Mouse (Mus musculus): Measurements from ENCODE around the gene Lyrm1. TPM values are rescaled to one million over a fixed set of nuclear protein-coding genes. Genes with fewer than 3 reads are reported as not detected.

The Lyrm1 gene
- polyA plus RNA-seq, 1 experiment from 2014 or later: 11.3 TPM

- H3K27ac ChIP-seq (replicated peaks): peak overlapping the region; percentile 77
- H3K4me1 ChIP-seq: peaks cover 48% of the 10 kb centered on the region
- H3K27me3 ChIP-seq (ENCODE audit: low read depth, poor library complexity, severe bottlenecking): no peaks in the 10 kb centered on the region
- DNase-seq (ENCODE audit: low spot score): no peak
- H3K4me3 ChIP-seq: no peak overlapping the region
- no peaks in the 10 kb centered on the region for H3K9me3 ChIP-seq (replicated peaks)
- 69% methylated on average over 1 of the region's 1 CpGs for WGBS
- H3K36me3 ChIP-seq: peaks cover 23% of the 10 kb centered on the region
Observed at GRCm38 (mm10) chr7:119862167-119862566, 33.5 kb upstream of the Lyrm1 start.

GRCm38 (mm10) chr7:119864500-119864899 lies 31.2 kb upstream of the Lyrm1 start:
- WGBS: 90% methylated on average over 5 of the region's 5 CpGs
- H3K27me3 ChIP-seq (ENCODE audit: low read depth, poor library complexity, severe bottlenecking): no peaks in the 10 kb centered on the region
- no peak for DNase-seq (ENCODE audit: low spot score)
- H3K4me1 ChIP-seq: peaks cover 45% of the 10 kb centered on the region
- no peaks in the 10 kb centered on the region for H3K9me3 ChIP-seq (replicated peaks)
- H3K27ac ChIP-seq (replicated peaks): no peak overlapping the region
- H3K4me3 ChIP-seq: no peak overlapping the region
- H3K36me3 ChIP-seq: peaks cover 11% of the 10 kb centered on the region

GRCm38 (mm10) chr7:119866136-119866535 lies 29.5 kb upstream of the Lyrm1 start:
- Histone ChIP-seq H3K27ac (replicated peaks) (no peak overlapping the region), H3K27me3 (ENCODE audit: low read depth, poor library complexity, severe bottlenecking) (no peaks in the 10 kb centered on the region), H3K36me3 (peaks cover 8% of the 10 kb centered on the region), H3K4me3 (no peak overlapping the region), H3K9me3 (replicated peaks) (no peaks in the 10 kb centered on the region), H3K4me1 (peaks cover 28% of the 10 kb centered on the region)
- DNase-seq (ENCODE audit: low spot score): no peak
- WGBS: 83% methylated on average over 1 of the region's 1 CpGs

- peaks cover 10% of the 10 kb centered on the region for H3K36me3 ChIP-seq
- peaks cover 21% of the 10 kb centered on the region for H3K4me1 ChIP-seq
- no peaks in the 10 kb centered on the region for H3K27me3 ChIP-seq (ENCODE audit: low read depth, poor library complexity, severe bottlenecking)
- no peaks in the 10 kb centered on the region for H3K9me3 ChIP-seq (replicated peaks)
- 89% methylated on average over 4 of the region's 4 CpGs for WGBS
- no peak for DNase-seq (ENCODE audit: low spot score)
- no peak overlapping the region for H3K4me3 ChIP-seq
- H3K27ac ChIP-seq (replicated peaks): no peak overlapping the region
Observed at GRCm38 (mm10) chr7:119872204-119872603, 23.5 kb upstream of the Lyrm1 start.

GRCm38 (mm10) chr7:119873050-119873449 lies 22.6 kb upstream of the Lyrm1 start:
- Histone ChIP-seq H3K36me3 (peaks cover 14% of the 10 kb centered on the region), H3K9me3 (replicated peaks) (no peaks in the 10 kb centered on the region), H3K4me3 (no peak overlapping the region), H3K27me3 (ENCODE audit: low read depth, poor library complexity, severe bottlenecking) (no peaks in the 10 kb centered on the region), H3K4me1 (peaks cover 21% of the 10 kb centered on the region), H3K27ac (replicated peaks) (no peak overlapping the region)
- DNase-seq (ENCODE audit: low spot score): no peak
- 31% methylated on average over 2 of the region's 2 CpGs for WGBS

- H3K4me3 ChIP-seq: no peak overlapping the region
Observed at GRCm38 (mm10) chr7:119875776-119876440, 19.8 kb upstream of the Lyrm1 start.

GRCm38 (mm10) chr7:119879171-119879570 lies 16.5 kb upstream of the Lyrm1 start:
- WGBS: 97% methylated on average over 4 of the region's 4 CpGs

More at GRCm38 (mm10) chr7:119875776-119876440, 19.8 kb upstream of the Lyrm1 start:
- DNase-seq (ENCODE audit: low spot score): no peak
- H3K27me3 ChIP-seq (ENCODE audit: low read depth, poor library complexity, severe bottlenecking): no peaks in the 10 kb centered on the region
- WGBS: 72% methylated on average over 3 of the region's 3 CpGs
- H3K9me3 ChIP-seq (replicated peaks): no peaks in the 10 kb centered on the region
- peaks cover 21% of the 10 kb centered on the region for H3K4me1 ChIP-seq
- H3K27ac ChIP-seq (replicated peaks): no peak overlapping the region
- H3K36me3 ChIP-seq: peaks cover 27% of the 10 kb centered on the region

GRCm38 (mm10) chr7:119880345-119880744 lies 15.3 kb upstream of the Lyrm1 start:
- H3K27me3 ChIP-seq (ENCODE audit: low read depth, poor library complexity, severe bottlenecking): no peaks in the 10 kb centered on the region
- peaks cover 27% of the 10 kb centered on the region for H3K36me3 ChIP-seq
- 93% methylated on average over 5 of the region's 5 CpGs for WGBS
- no peaks in the 10 kb centered on the region for H3K4me1 ChIP-seq
- DNase-seq (ENCODE audit: low spot score): no peak
- no peak overlapping the region for H3K4me3 ChIP-seq
- no peaks in the 10 kb centered on the region for H3K9me3 ChIP-seq (replicated peaks)
- H3K27ac ChIP-seq (replicated peaks): no peak overlapping the region

More at GRCm38 (mm10) chr7:119879171-119879570, 16.5 kb upstream of the Lyrm1 start:
- Histone ChIP-seq H3K4me3 (no peak overlapping the region), H3K36me3 (peaks cover 27% of the 10 kb centered on the region), H3K27me3 (ENCODE audit: low read depth, poor library complexity, severe bottlenecking) (no peaks in the 10 kb centered on the region), H3K27ac (replicated peaks) (no peak overlapping the region), H3K4me1 (no peaks in the 10 kb centered on the region), H3K9me3 (replicated peaks) (no peaks in the 10 kb centered on the region)
- DNase-seq (ENCODE audit: low spot score): no peak

GRCm38 (mm10) chr7:119881229-119881628 lies 14.4 kb upstream of the Lyrm1 start:
- Histone ChIP-seq H3K36me3 (peaks cover 27% of the 10 kb centered on the region), H3K27ac (replicated peaks) (no peak overlapping the region), H3K4me1 (no peaks in the 10 kb centered on the region), H3K9me3 (replicated peaks) (no peaks in the 10 kb centered on the region), H3K4me3 (no peak overlapping the region), H3K27me3 (ENCODE audit: low read depth, poor library complexity, severe bottlenecking) (no peaks in the 10 kb centered on the region)
- no peak for DNase-seq (ENCODE audit: low spot score)
- WGBS: 88% methylated on average over 2 of the region's 2 CpGs

- DNase-seq (ENCODE audit: low spot score): no peak
- WGBS: 94% methylated on average over 4 of the region's 4 CpGs
Observed at GRCm38 (mm10) chr7:119887887-119888286, 7.8 kb upstream of the Lyrm1 start.

GRCm38 (mm10) chr7:119892198-119892597 lies 3.5 kb upstream of the Lyrm1 start:
- 93% methylated on average over 1 of the region's 1 CpGs for WGBS
- Histone ChIP-seq H3K27me3 (ENCODE audit: low read depth, poor library complexity, severe bottlenecking) (no peaks in the 10 kb centered on the region), H3K4me1 (peaks cover 30% of the 10 kb centered on the region), H3K9me3 (replicated peaks) (no peaks in the 10 kb centered on the region), H3K27ac (replicated peaks) (no peak overlapping the region), H3K4me3 (no peak overlapping the region), H3K36me3 (no peaks in the 10 kb centered on the region)
- DNase-seq (ENCODE audit: low spot score): no peak

More at GRCm38 (mm10) chr7:119887887-119888286, 7.8 kb upstream of the Lyrm1 start:
- H3K27me3 ChIP-seq (ENCODE audit: low read depth, poor library complexity, severe bottlenecking): no peaks in the 10 kb centered on the region
- H3K4me3 ChIP-seq: no peak overlapping the region
- no peaks in the 10 kb centered on the region for H3K9me3 ChIP-seq (replicated peaks)
- H3K27ac ChIP-seq (replicated peaks): no peak overlapping the region
- no peaks in the 10 kb centered on the region for H3K4me1 ChIP-seq
- no peaks in the 10 kb centered on the region for H3K36me3 ChIP-seq

- no peaks in the 10 kb centered on the region for H3K9me3 ChIP-seq (replicated peaks)
- H3K27ac ChIP-seq (replicated peaks): no peak overlapping the region
- 90% methylated on average over 4 of the region's 4 CpGs for WGBS
- no peak overlapping the region for H3K4me3 ChIP-seq
- H3K36me3 ChIP-seq: no peaks in the 10 kb centered on the region
- H3K4me1 ChIP-seq: peaks cover 31% of the 10 kb centered on the region
- no peak for DNase-seq (ENCODE audit: low spot score)
- no peaks in the 10 kb centered on the region for H3K27me3 ChIP-seq (ENCODE audit: low read depth, poor library complexity, severe bottlenecking)
Observed at GRCm38 (mm10) chr7:119892742-119893141, 2.9 kb upstream of the Lyrm1 start.

- no peak for DNase-seq (ENCODE audit: low spot score)
- Histone ChIP-seq H3K4me1 (peaks cover 31% of the 10 kb centered on the region), H3K27me3 (ENCODE audit: low read depth, poor library complexity, severe bottlenecking) (no peaks in the 10 kb centered on the region), H3K36me3 (no peaks in the 10 kb centered on the region), H3K4me3 (peak overlapping the region; percentile 87), H3K27ac (replicated peaks) (peak overlapping the region; percentile 93), H3K9me3 (replicated peaks) (no peaks in the 10 kb centered on the region)
- 2% methylated on average over 15 of the region's 15 CpGs for WGBS
Observed at GRCm38 (mm10) chr7:119894818-119895544, 680 bp upstream of the Lyrm1 start.

All from midbrain, embryonic 10.5 days (tissue).